12 mouse cellular contexts compared by ENCODE assay signal in the genomic region with DNA sequence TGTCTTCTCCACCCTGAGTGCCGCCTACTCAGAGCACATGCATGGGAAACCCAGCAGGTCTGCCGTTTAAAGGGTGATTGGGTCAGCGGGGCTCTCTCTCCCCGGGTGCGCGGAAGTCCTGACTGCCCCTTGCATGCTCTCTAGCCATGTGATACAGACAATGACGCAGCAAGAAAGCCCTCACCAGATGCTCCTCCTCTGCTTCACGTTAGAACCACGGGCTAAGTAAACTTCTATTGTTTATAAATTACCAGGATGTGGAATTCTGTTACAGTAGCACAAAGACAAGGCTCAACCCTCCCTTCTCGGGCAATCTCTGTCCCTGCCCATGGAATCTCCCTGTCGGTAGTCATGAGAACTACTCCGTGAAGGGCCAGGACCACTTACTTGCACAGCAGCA. TPM values are rescaled to one million over a fixed set of nuclear protein-coding genes. Genes with fewer than 3 reads are reported as not detected.
A peak's percentile ranks its signal among the peaks of the same experiment; 100 is the strongest.
DNase-seq lines count a peak whose midpoint lies in the region; ATAC-seq and TF ChIP-seq lines count a peak whose summit lies in the region.
"Had no signal": no experiment of that assay in that cellular context is flagged by ENCODE, and none has a peak within 500 bp of the region (broad histone marks: within the 10 kb centered on the region; RNA-seq: fewer than 3 reads in every experiment).

No protein-coding gene starts in this region.

- H3K9me3 ChIP-seq in lung, embryonic 15.5 days, result no peaks in the 10 kb centered on the region
- no peaks in the 10 kb centered on the region for H3K9me3 ChIP-seq in stomach, embryonic 14.5 days (ENCODE audit: control insufficient read depth, low read depth, low read length)
- no peaks in the 10 kb centered on the region for H3K9me3 ChIP-seq in hindbrain, postnatal 0 days (ENCODE audit: low read length)
- H3K9me3 ChIP-seq: limb, embryonic 12.5 days; midbrain, embryonic 15.5 days had no signal

- peaks cover 24% of the 10 kb centered on the region for H3K4me1 ChIP-seq in lung, embryonic 15.5 days
- H3K4me1 ChIP-seq in stomach, embryonic 14.5 days (ENCODE audit: control insufficient read depth, insufficient read depth, low read length), result 0 out of 2 replicates have a peak, but pooled peaks cover 2% of the 10 kb centered on the region
- H3K4me1 ChIP-seq in hindbrain, postnatal 0 days (ENCODE audit: insufficient read depth, low read length), result peaks cover 11% of the 10 kb centered on the region

- H3K9ac ChIP-seq in lung, embryonic 15.5 days, result no peak overlapping the region
- H3K9ac ChIP-seq in stomach, embryonic 14.5 days (replicated peaks; ENCODE audit: low read depth, low read length), result no peak overlapping the region
- H3K9ac ChIP-seq in hindbrain, postnatal 0 days (replicated peaks; ENCODE audit: low read length), result no peak overlapping the region
- H3K9ac ChIP-seq: limb, embryonic 12.5 days; midbrain, embryonic 15.5 days had no signal

- ATAC-seq in lung, embryonic 15.5 days (ENCODE audit: borderline replicate concordance, extremely low read depth, low FRiP score, low TSS enrichment), result peak; percentile 31; the same call in 1 of the 2 replicates
- ATAC-seq in stomach, embryonic 14.5 days (ENCODE audit: insufficient number of reproducible peaks, insufficient read depth, low FRiP score, low read depth), result peak; percentile 30; the same call in 1 of the 2 replicates
- ATAC-seq in hindbrain, postnatal 0 days, result no peak
- ATAC-seq: midbrain, embryonic 15.5 days had no signal

- H3K27me3 ChIP-seq in lung, embryonic 15.5 days, result no peaks in the 10 kb centered on the region
- no peaks in the 10 kb centered on the region for H3K27me3 ChIP-seq in stomach, embryonic 14.5 days (ENCODE audit: control insufficient read depth, insufficient read depth, low read length)
- no peaks in the 10 kb centered on the region for H3K27me3 ChIP-seq in hindbrain, postnatal 0 days (ENCODE audit: insufficient read depth, low read length)
- H3K27me3 ChIP-seq: limb, embryonic 12.5 days; midbrain, embryonic 15.5 days had no signal

- no peak overlapping the region for H3K4me3 ChIP-seq in layer of hippocampus, adult 2 months
- no peak overlapping the region for H3K4me3 ChIP-seq in lung, embryonic 15.5 days
- no peak overlapping the region for H3K4me3 ChIP-seq in stomach, embryonic 14.5 days (ENCODE audit: low read depth, low read length)
- H3K4me3 ChIP-seq in hindbrain, postnatal 0 days (ENCODE audit: low read length), result no peak overlapping the region
- H3K4me3 ChIP-seq: limb, embryonic 12.5 days; midbrain, embryonic 15.5 days had no signal

- peak; percentile 26; the same call in 1 of the 2 replicates for TF ChIP-seq CTCF in layer of hippocampus, adult 2 months (conservative IDR thresholded peaks at IDR 0.05)
- no peak; the same call in 1 of the 2 replicates for TF ChIP-seq CTCF in hindbrain, postnatal 0 days (IDR thresholded peaks at IDR 0.05; ENCODE audit: low read depth)

- H3K36me3 ChIP-seq in lung, embryonic 15.5 days, result no peaks in the 10 kb centered on the region
- no peaks in the 10 kb centered on the region for H3K36me3 ChIP-seq in stomach, embryonic 14.5 days (ENCODE audit: control insufficient read depth, insufficient read depth, low read length)
- peaks cover 5% of the 10 kb centered on the region; the same call in 1 of the 2 replicates for H3K36me3 ChIP-seq in hindbrain, postnatal 0 days (ENCODE audit: insufficient read depth, low read length)
- H3K36me3 ChIP-seq: limb, embryonic 12.5 days had no signal

- 16% methylated on average over 12 of the region's 12 CpGs for WGBS in lung, embryonic 15.5 days
- WGBS in stomach, embryonic 14.5 days, result 26% methylated on average over 12 of the region's 12 CpGs
- WGBS in hindbrain, postnatal 0 days, result 43% methylated on average over 12 of the region's 12 CpGs

- DNase-seq in layer of hippocampus, adult 2 months (ENCODE audit: low spot score in 2 of 2), result no peak
- no peak for DNase-seq in layer of hippocampus, adult 9-10 months (ENCODE audit: low spot score)
- peak; percentile 30 for DNase-seq in Muller cell, postnatal 12 days (ENCODE audit: inconsistent ontology term)
- no peak for DNase-seq in urinary bladder, adult 2 months (ENCODE audit: low spot score)
- no peak for DNase-seq in hindbrain, postnatal 0 days (ENCODE audit: low spot score)
- DNase-seq: embryo, embryonic 11 days; gastrocnemius, postnatal 25 days had no signal

- H3K4me2 ChIP-seq in lung, embryonic 15.5 days, result peak overlapping the region; percentile 20
- 0 out of 2 replicates have a peak overlapping the region, but pooled peaks have one; percentile 3 for H3K4me2 ChIP-seq in stomach, embryonic 14.5 days (replicated peaks; ENCODE audit: low read depth, low read length)
- H3K4me2 ChIP-seq in hindbrain, postnatal 0 days (ENCODE audit: low read depth, low read length), result no peak overlapping the region
- H3K4me2 ChIP-seq: limb, embryonic 12.5 days; midbrain, embryonic 15.5 days had no signal

- no peak overlapping the region for H3K27ac ChIP-seq in layer of hippocampus, adult 2 months
- no peak overlapping the region for H3K27ac ChIP-seq in lung, embryonic 15.5 days
- no peak overlapping the region for H3K27ac ChIP-seq in stomach, embryonic 14.5 days (ENCODE audit: low read length)
- no peak overlapping the region for H3K27ac ChIP-seq in hindbrain, postnatal 0 days
- H3K27ac ChIP-seq: limb, embryonic 12.5 days; midbrain, embryonic 15.5 days had no signal

RNA-seq across cellular contexts. Expression of gene Lrrc75b, which starts 9.0 kb away (rescaled TPM):
- total RNA-seq in layer of hippocampus, adult 2 months (2021), result 10 to 100 TPM in 1 of 2 experiments, 1 to 10 TPM in 1; 9.7 to 12.0 TPM
- 0.72 and 1.1 TPM in 2 replicates for polyA plus RNA-seq in lung, embryonic 15.5 days (2015; fragmentation: Nextera tagmentation; extraction: Ambion mirVana)
- polyA plus RNA-seq in stomach, embryonic 14.5 days (2014; fragmentation: Nextera tagmentation; extraction: Ambion mirVana), result 2.2 TPM in 2 replicates
- 4.7 and 7.5 TPM in 2 replicates for polyA plus RNA-seq in urinary bladder, adult 2 months (2012; rRNA removed)
- total RNA-seq in hindbrain, postnatal 0 days (2014; rRNA removed), result 30.3 and 31.4 TPM in 2 replicates
- polyA plus RNA-seq in hindbrain, postnatal 0 days (2015; fragmentation: Nextera tagmentation; extraction: Ambion mirVana), result 26.0 and 26.4 TPM in 2 replicates

RNA-seq across cellular contexts. Expression of gene Ggt1, which starts 10.2 kb away (rescaled TPM):
- total RNA-seq in layer of hippocampus, adult 2 months (2021), result 1 to 10 TPM; 2.7 to 4.5 TPM
- 1.2 and 2.0 TPM in 2 replicates for polyA plus RNA-seq in lung, embryonic 15.5 days (2015; fragmentation: Nextera tagmentation; extraction: Ambion mirVana)
- 3.1 and 3.8 TPM in 2 replicates for polyA plus RNA-seq in stomach, embryonic 14.5 days (2014; fragmentation: Nextera tagmentation; extraction: Ambion mirVana)
- polyA plus RNA-seq in urinary bladder, adult 2 months (2012; rRNA removed), result 0.33 and 0.55 TPM in 2 replicates
- total RNA-seq in hindbrain, postnatal 0 days (2014; rRNA removed), result 3.2 and 7.6 TPM in 2 replicates
- 1.0 and 1.2 TPM in 2 replicates for polyA plus RNA-seq in hindbrain, postnatal 0 days (2015; fragmentation: Nextera tagmentation; extraction: Ambion mirVana)
- total RNA-seq: heart, postnatal 25 days had no signal

RNA-seq across cellular contexts. Expression of gene Gucd1, which starts 33.4 kb away (rescaled TPM):
- total RNA-seq in layer of hippocampus, adult 2 months (2021), result 10 to 100 TPM; 14.5 to 16.0 TPM
- 23.6 and 24.5 TPM in 2 replicates for polyA plus RNA-seq in lung, embryonic 15.5 days (2015; fragmentation: Nextera tagmentation; extraction: Ambion mirVana)
- polyA plus RNA-seq in stomach, embryonic 14.5 days (2014; fragmentation: Nextera tagmentation; extraction: Ambion mirVana), result 29.9 and 30.5 TPM in 2 replicates
- polyA plus RNA-seq in urinary bladder, adult 2 months (2012; rRNA removed), result 13.4 and 16.2 TPM in 2 replicates
- 42.3 and 44.3 TPM in 2 replicates for total RNA-seq in hindbrain, postnatal 0 days (2014; rRNA removed)
- polyA plus RNA-seq in hindbrain, postnatal 0 days (2015; fragmentation: Nextera tagmentation; extraction: Ambion mirVana), result 12.6 and 15.6 TPM in 2 replicates

RNA-seq across cellular contexts. Expression of gene Snrpd3, which starts 33.8 kb away (rescaled TPM):
- total RNA-seq in layer of hippocampus, adult 2 months (2021), result 10 to 100 TPM; 69.8 to 76.6 TPM
- 142 and 158 TPM in 2 replicates for polyA plus RNA-seq in lung, embryonic 15.5 days (2015; fragmentation: Nextera tagmentation; extraction: Ambion mirVana)
- polyA plus RNA-seq in stomach, embryonic 14.5 days (2014; fragmentation: Nextera tagmentation; extraction: Ambion mirVana), result 141 and 151 TPM in 2 replicates
- polyA plus RNA-seq in urinary bladder, adult 2 months (2012; rRNA removed), result 52.9 and 60.3 TPM in 2 replicates
- total RNA-seq in hindbrain, postnatal 0 days (2014; rRNA removed), result 16.4 and 18.0 TPM in 2 replicates
- polyA plus RNA-seq in hindbrain, postnatal 0 days (2015; fragmentation: Nextera tagmentation; extraction: Ambion mirVana), result 133 and 135 TPM in 2 replicates

RNA-seq across cellular contexts. Expression of gene Ggt5, which starts 38.0 kb away (rescaled TPM):
- 1 to 10 TPM; 2.3 TPM for total RNA-seq in layer of hippocampus, adult 2 months (2021)
- polyA plus RNA-seq in lung, embryonic 15.5 days (2015; fragmentation: Nextera tagmentation; extraction: Ambion mirVana), result 1.3 and 2.9 TPM in 2 replicates
- polyA plus RNA-seq in stomach, embryonic 14.5 days (2014; fragmentation: Nextera tagmentation; extraction: Ambion mirVana), result 4.1 and 5.2 TPM in 2 replicates
- polyA plus RNA-seq in urinary bladder, adult 2 months (2012; rRNA removed), result 8.6 and 10.5 TPM in 2 replicates
- 2.8 and 3.4 TPM in 2 replicates for total RNA-seq in hindbrain, postnatal 0 days (2014; rRNA removed)
- 2.3 TPM in 2 replicates for polyA plus RNA-seq in hindbrain, postnatal 0 days (2015; fragmentation: Nextera tagmentation; extraction: Ambion mirVana)
